In genomic region chr1:89528671-89529276, GRCm38 (mm10) we compare ENCODE assay signal across 8 mouse cellular contexts.
A peak's percentile ranks its signal among the peaks of the same experiment; 100 is the strongest.
DNase-seq lines count a peak whose midpoint lies in the region.
"Had no signal": no experiment of that assay in that cellular context is flagged by ENCODE, and none has a peak within 500 bp of the region (broad histone marks: within the 10 kb centered on the region; RNA-seq: fewer than 3 reads in every experiment).

No protein-coding gene starts in this region.

- peak; percentile 37 for DNase-seq in layer of hippocampus, adult 11-12 months (ENCODE audit: low spot score)
- DNase-seq in layer of hippocampus, postnatal 10 days (ENCODE audit: low spot score in 2 of 2), result no peak
- peak; percentile 30 to 52 for DNase-seq in gastrocnemius, adult 8-10 months (ENCODE audit: low spot score in 2 of 2)
- peak; percentile 49 to 54 for DNase-seq in heart, postnatal 36 days
- DNase-seq in lung, postnatal 4 days, result peak; percentile 57 to 80
- DNase-seq in cerebellum, postnatal 4 days (ENCODE audit: low spot score in 2 of 2), result no peak
- no peak for DNase-seq in thymus, postnatal 4 days
- DNase-seq: cerebellum, adult 18-20 months had no signal

- intact Hi-C loops in heart, postnatal 36 days (cut with DNase I), result loop anchor here (10.0 kb wide), 1 partner anchor 416 kb away; no protein-coding TSS in a partner anchor

Comparison
In these comparisons a context has a peak if more than half of its experiments do, and no peak if none do; other contexts are left out.
1. DNase-seq: peak in layer of hippocampus, adult 11-12 months (single experiment), gastrocnemius, adult 8-10 months (2 of 2), heart, postnatal 36 days (2 of 2) and lung, postnatal 4 days (2 of 2); none in layer of hippocampus, postnatal 10 days (0 of 2), cerebellum, postnatal 4 days (0 of 2) and thymus, postnatal 4 days (single experiment).